Mouse (Mus musculus) gastrocnemius, postnatal 14 days (tissue): ENCODE data around the gene Gm45521. TPM values are rescaled to one million over a fixed set of nuclear protein-coding genes. Genes with fewer than 3 reads are reported as not detected.

Source experiments
- DNase-seq: peaks from one replicate; pipeline ENCODE4 v3.0.0; 2021; ENCODE audit warnings: mixed read lengths
- intact Hi-C: fragments of 180-260 bp; cut with DNase I; formaldehyde crosslinking; loops from one replicate; pipeline ENCODE4 v1.15.1; 2025; ENCODE audit warnings: low total_unique reads
- total RNA-seq, 2 experiments: library from RNA; stranded (reverse); gene quantifications; 2 replicates each; pipeline ENCODE4 v1.2.3; 2021

Gene Gm45521
- total RNA-seq, 2 experiments from 2014 or later = not detected

DNA sequence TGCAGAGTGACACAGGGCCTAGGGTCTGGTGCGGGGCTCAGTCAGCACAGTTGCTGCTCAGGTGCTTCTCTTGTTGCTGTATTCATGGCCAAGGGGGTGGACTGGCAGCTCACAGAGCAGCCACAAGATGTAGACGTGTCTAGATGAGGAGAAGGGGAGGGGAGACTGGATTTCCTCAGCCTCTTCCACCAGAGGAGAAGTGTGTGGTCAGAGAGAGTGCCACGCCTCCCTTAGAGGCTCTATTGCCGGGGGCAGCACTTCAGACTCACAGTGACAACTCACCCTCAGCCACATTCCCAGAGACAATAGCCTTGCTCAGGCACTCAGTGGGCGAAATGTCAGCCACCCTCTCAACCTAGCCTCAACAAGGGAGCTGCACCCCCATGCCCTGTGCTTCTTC lies 11.8 kb upstream of the Gm45521 start:
- DNase-seq = no peak
- intact Hi-C loops = loop anchor here (5.0 kb wide), 1 partner anchor 128 kb away; the partner anchor contains the start of gene Flnb

DNA sequence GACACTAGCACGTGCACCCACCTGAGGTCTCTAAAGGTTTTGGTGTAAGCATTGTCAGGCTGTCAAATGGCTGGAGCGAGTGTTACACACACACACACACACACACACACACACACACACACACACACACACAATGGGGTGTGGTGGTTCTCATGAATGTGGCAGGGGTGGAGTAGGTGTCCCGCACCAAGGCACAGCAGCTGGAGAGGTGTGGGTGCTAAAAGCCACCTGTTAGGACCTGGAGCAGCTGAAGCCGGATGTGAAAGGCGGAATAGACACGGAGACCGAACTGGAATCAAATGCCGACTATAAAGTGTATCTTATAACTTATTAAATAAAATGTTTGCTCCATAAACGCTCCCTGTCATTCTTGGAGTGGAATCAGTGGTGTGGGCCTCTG lies 5.9 kb upstream of the Gm45521 start:
- no peak for DNase-seq
- intact Hi-C loops = no loop called here

DNA sequence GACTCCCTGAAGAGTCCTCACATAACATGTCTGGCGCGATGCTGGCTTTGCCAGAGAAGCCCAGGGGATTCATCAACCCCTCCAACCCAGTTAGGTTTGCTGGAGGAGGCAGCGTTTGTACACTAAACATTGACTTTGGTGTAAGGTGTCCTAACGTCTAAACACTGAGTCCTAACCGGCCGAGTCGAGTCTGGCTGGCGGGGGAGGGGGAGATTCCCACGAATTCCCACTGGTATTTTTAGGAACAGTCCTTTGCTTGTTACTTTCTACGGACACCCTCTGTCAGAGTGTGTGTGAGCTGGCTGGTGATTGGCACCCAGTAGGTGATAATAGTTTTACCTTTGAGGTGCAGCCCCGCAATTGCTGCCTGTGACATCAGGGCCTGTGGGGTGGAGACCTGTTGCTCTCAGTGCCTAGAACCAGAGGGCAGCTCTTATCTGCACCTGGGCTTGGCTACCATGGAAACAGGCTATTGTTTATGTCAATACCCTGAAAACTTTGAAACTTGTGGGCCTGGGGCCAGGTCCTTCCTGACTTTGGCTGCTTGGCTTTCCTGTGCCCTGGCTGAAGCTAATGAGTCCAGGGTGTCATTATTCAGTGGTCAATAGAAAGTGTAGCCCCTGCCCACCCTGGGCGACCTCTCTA lies 4.4 kb upstream of the Gm45521 start:
- intact Hi-C loops = no loop called here
- DNase-seq = peak; percentile 35

DNA sequence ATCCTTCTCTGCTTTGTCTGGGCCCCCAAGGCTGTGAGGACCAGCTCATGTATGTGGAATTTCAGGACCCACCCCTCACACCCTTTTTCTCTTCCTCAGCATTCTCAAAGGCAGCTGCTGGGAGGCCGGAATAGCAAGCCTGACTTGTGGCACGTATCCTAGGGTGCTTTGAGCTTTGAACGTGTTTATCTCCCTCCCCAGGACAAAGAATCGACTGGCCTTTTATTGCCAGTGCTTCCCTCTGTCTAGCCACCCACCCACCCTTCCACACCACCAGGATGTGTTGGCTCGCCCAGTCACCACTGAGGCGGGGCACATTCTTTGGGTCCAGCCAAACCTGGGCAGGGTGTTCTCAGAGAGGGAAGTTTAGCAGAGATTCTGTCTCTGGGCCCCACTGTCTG lies 3.0 kb upstream of the Gm45521 start:
- DNase-seq = no peak
- intact Hi-C loops = no loop called here

DNA sequence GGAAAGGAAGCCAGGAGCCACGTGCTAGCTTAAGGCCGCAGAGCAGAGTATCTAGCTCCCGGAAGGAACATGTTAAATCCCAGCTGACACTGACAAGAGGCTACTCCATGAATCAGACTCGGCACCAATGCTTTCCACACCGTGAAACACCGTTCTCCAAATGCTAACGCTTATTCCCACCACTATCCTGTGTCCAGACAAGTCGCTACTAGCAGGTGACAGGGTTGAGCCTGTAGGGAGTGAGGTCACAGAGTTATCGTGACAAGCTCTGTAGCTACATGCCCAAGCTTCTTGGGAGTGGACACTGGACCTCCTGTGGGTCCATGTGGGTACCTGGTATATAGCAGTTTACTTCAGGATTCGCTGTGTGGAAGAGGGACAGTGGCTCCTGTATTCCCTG lies 661 bp upstream of the Gm45521 start:
- intact Hi-C loops = no loop called here
- DNase-seq = no peak

DNA sequence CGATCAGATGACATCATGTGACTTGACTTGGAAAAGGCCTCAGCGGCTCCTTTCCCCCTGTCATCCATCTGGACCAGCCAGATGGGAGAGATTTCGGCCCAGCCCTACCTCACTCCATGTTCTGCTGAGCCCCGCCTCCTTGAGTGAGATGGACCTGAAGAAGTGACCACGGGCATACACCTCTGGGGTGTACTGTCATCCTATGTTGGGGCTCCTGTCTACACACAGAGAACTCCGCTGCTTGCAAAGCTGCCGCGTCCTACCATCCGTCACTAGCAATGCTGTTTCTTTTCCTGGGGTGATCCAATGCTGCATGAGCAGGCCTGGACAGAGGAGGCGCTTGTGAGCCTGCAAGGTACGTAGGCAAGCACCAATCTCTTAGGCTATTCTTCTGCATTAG lies 3.5 kb downstream of the Gm45521 start:
- no peak for DNase-seq
- intact Hi-C loops = loop anchor here (10.0 kb wide), 1 partner anchor 194 kb away; no protein-coding TSS in a partner anchor

DNA sequence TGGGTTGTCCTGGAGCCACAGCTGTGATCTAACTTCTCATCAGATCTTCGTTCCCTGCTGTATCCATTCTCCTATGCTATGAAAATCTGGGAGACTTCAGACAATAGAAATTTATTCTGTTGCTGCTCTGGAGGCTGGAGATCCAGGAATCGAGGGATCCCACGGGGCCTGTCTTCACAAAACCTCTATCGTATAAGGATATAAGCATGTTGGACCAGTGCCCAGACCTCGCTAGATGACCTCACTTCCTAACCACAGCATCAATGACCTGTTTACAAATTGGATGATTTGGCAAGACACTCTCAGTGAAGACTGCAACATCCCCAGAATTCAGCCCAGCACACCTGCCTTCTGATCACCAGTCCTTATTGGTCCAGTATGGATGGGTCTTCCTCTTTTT lies 4.6 kb downstream of the Gm45521 start:
- DNase-seq = no peak
- intact Hi-C loops = loop anchor here (10.0 kb wide), 1 partner anchor 193 kb away; no protein-coding TSS in a partner anchor

DNA sequence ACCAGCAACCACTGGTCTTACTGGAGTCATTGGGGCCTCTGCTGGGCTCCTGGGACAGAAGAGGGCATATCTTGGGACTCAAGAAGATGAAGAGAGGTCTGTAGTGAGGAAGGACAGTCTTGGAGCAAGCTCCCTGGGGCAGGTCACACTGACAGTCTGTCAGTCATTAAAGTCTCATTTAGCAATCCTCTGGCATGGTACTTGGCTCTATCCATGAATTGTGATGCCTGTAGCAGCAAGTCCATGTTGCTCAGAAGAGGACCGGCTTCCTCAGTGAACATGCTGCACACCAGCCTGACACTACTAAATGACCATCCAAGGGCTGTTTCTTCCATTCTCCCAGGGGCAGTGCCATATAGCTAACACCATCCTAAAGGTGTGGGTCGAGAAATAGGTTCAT lies 5.5 kb downstream of the Gm45521 start:
- intact Hi-C loops = loop anchor here (10.0 kb wide), 1 partner anchor 192 kb away; no protein-coding TSS in a partner anchor

DNA sequence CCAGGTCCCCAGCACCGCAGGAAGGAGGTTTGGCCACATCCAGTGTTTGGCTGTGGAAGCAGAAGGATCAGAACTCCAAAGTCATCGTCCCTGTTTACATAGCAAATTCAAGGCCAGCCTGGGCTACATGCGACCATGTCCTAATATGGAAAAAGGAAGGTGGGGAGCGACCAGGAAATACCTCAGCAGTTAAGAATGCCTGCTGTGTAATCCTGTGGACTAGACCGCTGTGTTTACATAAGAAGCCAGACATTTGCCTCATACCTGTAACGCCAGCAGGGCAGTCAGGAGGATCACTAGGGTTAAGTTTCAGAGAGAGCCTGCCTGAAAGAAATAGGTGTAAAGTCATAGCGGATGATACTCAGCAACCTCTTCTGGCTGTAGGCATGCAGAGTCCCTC lies 6.1 kb downstream of the Gm45521 start:
- intact Hi-C loops = loop anchor here (10.0 kb wide), 1 partner anchor 192 kb away; no protein-coding TSS in a partner anchor
- no peak for DNase-seq

More for the DNA sequence above, 5.5 kb downstream of the Gm45521 start:
- no peak for DNase-seq

DNA sequence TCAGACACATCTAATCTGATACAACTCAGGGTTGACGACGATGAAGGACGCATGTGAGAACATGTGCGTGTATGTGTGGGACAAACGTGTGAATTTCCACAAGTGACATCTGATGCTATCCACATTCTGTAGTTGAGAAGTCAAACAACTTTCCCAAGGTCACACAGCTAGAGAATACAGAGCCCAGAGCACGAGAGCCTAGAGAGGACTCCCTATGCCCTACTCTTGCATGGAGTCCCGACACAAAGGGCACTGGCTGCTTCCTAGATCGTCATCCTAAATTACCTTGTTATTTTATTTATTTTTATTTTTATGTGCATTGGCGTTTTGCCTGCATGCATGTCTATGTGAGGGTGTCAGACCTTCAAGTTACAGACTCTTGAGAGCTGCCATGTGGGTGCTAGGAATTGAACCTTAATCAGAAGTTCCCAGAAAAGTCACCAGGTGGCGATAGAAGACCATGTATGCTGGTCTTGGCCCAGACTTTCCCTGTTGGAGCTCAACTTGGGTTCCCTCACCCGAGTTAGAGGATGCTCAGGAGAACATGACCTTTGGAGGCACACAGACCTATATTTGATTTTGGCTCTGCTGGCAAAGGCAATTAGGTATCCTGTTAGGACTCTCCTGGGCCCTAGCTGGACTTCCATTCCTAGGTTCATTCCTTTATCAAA lies 7.3 kb downstream of the Gm45521 start:
- intact Hi-C loops = loop anchor here (10.0 kb wide), 1 partner anchor 190 kb away; no protein-coding TSS in a partner anchor
- DNase-seq = peak; percentile 39

DNA sequence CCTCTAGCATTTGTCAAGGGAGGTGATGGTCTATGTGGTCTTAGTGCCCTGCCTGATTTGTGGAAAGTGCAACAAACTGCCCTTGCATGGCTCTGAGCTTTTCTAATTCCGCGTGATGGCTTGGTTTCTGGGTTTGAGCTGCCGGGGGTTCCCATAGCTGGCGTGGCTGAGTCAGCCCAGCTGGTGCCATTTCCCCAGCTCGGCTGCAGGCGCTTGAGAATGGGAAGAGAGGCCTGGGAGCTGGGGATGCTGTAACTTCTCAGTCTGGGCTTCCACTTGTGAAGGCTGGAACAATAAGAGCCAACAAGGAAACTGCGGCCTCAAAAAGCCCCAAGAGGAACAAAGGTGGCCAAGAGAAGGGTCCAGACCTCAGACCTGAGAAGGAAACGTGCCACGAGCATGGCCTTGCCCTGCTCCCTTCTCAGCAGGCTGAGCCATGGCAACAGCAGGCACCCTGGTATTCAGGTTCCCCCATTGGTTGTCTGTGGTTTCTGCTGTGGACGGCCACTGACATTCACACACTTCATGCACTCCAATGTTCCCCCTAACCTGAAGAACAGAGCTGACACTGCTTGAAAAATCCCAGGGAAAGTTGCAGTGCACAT lies 14.9 kb downstream of the Gm45521 start:
- intact Hi-C loops = no loop called here
- DNase-seq = no peak

DNA sequence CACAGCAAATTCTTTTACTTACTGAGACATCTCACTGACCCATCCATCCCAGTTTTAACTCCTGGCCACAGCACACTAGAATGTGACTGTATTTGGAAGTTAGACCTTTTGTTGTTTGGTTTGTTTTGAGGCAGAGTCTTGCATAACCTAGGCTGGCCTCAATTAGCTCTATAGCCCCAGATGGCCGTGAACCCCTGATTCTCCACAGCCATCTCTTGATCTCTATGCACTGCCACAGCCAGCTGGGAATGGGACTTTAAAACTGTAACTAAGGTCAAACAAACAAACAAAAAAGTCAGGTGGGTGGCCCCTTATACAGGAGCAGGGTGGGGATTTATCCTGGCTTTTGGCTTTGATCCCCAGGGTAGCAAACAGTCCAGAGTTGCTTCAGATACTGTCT lies 17.6 kb downstream of the Gm45521 start:
- DNase-seq = no peak
- intact Hi-C loops = no loop called here

DNA sequence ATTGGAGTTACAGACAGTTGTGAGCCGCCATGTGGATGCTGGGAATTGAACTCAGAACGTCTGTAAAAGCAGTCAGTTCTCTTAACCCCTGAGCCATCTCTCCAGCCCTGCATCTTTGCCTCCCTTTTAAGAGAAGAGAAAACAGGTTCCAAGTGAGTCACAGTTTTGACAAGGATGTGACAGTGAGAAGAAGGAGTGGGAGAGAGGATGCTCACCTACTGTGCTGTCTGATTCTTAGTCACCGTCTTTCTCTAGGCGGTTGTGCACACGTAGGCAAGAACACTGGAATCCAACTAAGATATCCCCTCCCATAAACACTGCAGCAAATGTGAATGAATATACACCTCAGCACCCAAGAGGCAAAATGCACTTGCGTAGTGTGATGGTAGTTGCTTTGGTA lies 18.1 kb downstream of the Gm45521 start:
- no peak for DNase-seq
- intact Hi-C loops = no loop called here

DNA sequence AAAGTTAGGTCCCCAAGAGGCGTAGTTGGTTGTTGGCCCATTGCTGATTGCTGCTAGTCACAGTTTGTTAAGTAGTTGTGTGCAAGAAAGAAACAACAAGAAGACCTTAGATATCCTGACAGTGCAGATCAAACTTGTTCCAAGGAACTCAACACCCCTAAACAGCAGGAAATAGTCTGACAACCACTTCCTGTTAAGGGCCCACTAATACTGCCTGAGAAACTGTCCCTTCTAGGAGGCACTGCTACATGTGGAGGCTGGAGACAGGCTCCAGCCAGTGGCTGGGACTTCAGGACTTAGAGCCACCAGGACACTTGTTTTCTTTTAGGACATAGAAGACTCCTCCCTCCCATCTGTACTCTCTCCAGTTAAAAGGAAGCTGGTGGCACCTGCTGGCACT lies 20.4 kb downstream of the Gm45521 start:
- intact Hi-C loops = no loop called here
- DNase-seq = no peak

DNA sequence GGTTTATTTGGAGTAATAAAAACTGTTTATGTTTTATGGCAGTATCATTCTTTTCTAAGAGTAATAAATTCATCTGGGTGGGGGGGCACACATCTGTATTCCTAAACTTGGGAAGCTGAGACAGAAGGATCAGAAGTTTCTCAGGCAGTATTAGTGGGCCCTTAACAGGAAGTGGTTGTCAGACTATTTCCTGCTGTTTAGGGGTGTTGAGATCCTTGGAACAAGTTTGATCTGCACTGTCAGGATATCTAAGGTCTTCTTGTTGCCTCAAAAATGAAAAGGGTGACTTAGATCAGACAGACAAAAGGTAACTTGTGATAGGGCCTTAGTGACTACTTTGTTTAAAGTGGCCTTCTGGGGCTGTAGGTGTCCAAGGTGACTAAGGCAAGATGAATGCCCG lies 21.1 kb downstream of the Gm45521 start:
- intact Hi-C loops = no loop called here

DNA sequence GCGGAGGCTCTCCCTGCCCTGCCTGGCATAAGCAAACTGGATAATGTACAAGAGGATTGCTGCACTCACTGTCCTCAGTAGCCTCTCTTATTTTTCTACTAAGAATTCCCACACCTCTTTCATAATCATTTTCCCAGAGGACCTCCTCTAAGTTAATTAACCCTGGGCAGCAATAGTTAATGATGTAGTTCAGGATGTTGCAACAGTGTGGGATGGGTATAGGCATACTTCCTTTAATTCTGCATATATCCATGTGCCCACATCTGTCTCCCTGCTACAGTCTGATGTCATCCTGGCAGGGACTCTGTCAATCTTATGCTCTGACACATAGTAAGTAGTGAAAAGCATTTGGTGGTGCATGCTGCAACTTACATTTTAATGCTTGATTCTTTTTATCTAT lies 24.1 kb downstream of the Gm45521 start:
- no peak for DNase-seq
- intact Hi-C loops = no loop called here

More for the DNA sequence above, 21.1 kb downstream of the Gm45521 start:
- no peak for DNase-seq

DNA sequence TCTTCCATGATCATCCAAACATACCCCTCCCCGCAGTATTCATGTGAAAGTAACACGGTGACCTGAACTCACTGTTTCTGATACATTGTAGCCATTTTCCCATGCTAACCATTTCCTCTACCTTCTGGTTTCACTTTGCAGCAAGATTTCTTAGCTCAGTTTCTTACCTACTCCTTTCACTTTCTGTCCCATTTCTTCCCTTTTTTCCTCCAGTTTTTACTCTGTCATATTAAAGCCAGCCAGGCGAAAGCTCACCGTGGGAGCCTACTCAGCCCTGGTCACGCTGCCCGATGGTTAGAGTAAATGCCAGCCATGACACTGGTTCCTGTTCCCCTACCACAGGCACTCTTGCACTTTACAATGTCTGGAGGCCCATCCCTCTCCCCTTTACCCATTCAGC lies 29.8 kb downstream of the Gm45521 start:
- DNase-seq = no peak
- intact Hi-C loops = no loop called here

DNA sequence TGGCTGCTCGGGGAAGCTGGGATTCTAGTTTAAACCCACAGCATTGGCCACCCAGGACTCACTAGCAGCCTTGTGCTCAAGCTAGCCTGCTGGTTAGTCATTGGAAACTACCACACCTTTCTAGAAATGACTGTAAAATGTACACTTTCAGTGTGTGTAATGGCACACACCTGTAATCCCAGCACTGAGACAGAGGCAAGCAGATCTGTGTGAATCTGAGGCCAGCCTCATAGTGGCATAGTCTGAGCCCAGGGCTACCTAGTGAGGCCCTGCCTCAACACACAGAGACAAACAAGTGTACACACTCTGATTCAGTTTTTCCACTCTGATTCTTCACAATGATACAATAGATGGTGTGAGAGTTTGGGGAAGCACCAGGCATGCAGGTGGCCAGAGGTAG lies 32.3 kb downstream of the Gm45521 start:
- no peak for DNase-seq
- intact Hi-C loops = no loop called here

DNA sequence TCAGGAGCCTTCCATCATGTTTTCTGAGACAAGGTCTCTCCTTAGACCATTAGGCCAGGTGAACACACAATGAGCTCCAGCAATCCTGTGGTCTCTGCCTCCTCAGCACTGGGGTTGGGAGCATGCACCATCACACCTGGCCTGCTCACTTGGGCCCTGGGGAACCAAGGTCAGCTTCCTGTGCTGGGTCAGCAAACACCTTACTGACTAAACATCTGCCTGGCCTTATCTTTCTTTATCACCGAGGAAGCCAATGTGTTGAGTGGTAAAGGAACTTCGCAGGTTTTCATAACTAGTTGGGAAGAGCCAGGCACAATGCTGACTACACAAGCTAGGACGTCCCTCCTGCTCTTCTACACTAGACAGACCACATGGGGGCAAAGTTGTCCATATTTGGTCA lies 32.9 kb downstream of the Gm45521 start:
- DNase-seq = no peak
- intact Hi-C loops = no loop called here

DNA sequence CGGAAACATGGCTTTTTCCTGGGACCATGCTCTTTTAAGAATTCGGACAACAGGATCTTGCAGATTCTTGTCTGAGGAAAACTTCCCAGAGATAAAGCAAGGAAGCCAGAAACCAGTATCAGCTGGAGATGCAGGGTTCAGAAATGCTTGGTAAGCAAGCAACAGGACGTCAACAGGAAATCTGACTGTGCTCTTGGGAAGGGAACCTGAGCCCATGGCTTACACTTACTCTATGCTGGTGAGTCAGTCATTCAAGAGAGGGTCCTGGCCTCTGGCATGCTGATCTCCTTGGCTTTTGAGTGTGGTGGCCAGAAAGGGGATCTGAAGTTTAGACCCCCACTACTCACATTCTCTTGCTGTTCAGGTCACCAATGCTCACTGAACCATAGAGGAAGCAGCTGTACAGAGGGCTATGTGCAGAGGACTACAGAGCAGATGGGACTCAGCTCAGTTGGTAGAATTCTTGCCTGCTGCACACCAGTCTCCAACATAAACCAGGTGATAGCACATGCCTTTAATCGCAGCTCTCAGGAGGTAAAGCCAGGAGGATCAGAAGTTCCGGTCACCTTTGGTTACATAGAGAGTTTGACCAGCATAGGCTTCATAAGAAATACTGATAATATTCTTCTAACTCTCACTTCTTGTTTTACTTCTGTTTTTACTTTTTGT lies 34.2 kb downstream of the Gm45521 start:
- intact Hi-C loops = no loop called here
- DNase-seq = no peak
